Mouse (Mus musculus) small intestine, adult 2 months (tissue): ENCODE measurements at regions not wholly inside any gene's neighbourhood (a gene's known extent, or its start where the extent isn't known, plus 50 kb on each side); places are given as distances from the start of the nearest gene placed in this dataset.

Experiments
- CTCF ChIP-seq: fragments of 200-500 bp; IDR thresholded peaks from 2 replicates; pipeline ENCODE4 v1.5.1; 2012; ENCODE audit warnings: low read depth, mild to moderate bottlenecking, control low read depth, inconsistent platforms, low read length, moderate library complexity, mixed read lengths; ENCODE audit not compliant: insufficient replicate concordance, insufficient read length; ENCODE audit errors: extremely low read depth
- POLR2A ChIP-seq: fragments of 200-500 bp; IDR thresholded peaks from 2 replicates; pipeline ENCODE4 v1.6.1; 2012; ENCODE audit warnings: low read depth, mild to moderate bottlenecking, control low read depth, inconsistent platforms, low read length, moderate library complexity

- TF ChIP-seq CTCF (no peak), POLR2A (no peak)
These were observed 471.2 kb downstream of the Ebf1 start for GRCm38 (mm10) chr11:45088286-45088685.
